Mouse (Mus musculus): ENCODE measurements around the gene Cggbp1.
"Not testable (repeated sequence)": the region's sequence is repeated elsewhere in the genome, so short reads cannot be mapped to it uniquely, and the experiment has no call there.

Gene Cggbp1

DNA sequence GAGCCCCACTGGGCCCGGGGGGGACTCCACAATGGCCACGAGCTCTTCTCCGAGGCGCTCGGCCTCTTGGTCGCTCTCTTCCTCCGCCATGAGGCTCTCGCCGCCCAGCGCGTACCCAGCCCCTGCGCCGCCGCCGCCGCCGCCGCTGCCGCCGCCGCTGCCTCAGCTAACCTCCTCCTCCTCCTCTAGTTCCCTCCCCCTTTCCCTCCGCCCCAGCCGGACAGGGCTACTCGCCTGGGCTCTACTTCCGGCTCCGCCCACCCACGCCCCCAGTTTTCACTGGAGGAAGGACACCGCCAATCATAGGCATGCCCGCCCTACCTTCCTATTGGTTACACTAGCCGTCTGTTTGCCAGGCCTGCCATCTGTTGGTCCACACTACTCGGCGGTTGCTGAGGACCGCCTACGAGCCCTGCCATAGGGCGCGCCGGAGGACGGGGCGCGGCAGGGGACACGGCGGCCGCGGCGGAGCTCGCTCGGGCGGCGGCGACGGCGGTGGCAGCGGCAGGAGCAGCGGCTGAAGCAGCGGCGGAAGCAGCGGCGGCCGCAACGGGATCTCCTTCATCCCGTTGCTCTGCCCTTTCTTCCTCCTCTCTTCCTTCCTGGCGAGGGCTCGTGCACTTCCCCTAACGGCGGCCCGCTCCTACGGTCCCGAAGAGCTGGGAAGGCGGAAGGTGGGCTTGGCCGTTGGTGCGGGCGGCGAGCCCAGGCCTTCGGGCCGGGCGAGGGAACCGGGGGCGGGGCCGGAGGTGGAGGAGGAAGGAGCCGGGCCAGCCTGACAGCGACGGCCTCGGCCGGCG lies at the start of gene Cggbp1, which contains the start of gene Zfp654:
Cggbp1 (plus strand) TSS at position 434 of the 800 bp plus-strand sequence.
Zfp654 (minus strand) TSS at position 90 of the 800 bp plus-strand sequence.
- peak; percentile 100 for DNase-seq

DNA sequence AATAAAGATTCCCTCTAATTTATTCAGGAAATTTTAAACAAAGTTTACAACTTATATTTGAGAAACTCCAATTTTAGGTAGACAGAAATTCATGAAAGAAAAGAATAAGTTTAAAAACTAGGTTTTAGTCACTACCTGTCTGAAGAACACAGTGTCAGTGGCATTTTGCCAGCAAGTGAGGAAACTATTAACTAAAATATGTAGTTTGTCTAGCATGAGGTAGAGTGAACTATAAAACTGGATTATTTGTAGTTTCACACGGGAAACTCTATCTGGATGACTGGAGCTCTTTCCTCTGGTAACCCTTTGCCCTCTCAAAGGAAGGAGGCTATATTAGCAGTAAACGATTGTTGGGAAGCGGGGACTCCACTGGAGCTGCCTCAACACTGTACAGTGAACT lies 48.8 kb upstream of the Cggbp1 start:
- DNase-seq: no peak

- no peak for DNase-seq
These were observed 34.6 kb upstream of the Cggbp1 start for GRCm38 (mm10) chr16:64817094-64817765.

DNA sequence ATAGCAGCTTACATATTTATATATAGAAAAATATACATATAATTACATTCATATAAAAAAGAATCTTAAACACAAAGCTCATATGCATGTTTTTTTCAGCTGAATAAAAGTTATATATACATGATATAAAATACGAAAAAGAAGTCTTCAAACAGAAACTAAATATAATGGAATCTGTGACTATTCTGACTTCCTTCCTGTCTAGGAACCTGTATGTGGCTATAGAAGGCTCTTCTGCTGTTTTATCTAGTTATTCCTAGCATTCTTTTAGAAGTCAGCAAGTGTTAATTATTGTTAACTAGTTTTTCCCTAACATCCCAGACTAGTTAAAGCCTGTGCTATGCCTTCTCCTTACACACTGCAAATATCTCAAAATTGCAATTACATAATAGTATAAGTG lies 27.9 kb upstream of the Cggbp1 start:
- no peak for DNase-seq

DNA sequence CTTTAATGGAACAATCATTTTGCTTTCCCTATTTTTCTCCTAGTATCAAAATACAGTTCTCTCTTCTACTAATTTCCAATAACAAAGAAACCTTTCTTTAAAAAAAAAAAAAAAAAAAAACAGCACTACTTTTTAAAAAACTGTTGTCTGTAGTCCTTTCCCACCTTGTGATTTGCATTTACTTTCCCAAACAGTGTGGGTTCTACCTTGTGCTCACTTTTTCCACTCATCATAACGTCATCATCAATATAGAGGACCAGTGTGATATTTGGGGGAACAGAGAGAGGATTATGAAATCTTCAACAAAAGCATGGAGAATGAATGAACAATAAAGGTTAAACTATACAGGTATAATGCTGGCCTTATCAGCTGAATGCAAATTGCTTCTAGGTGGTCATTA lies 27.3 kb upstream of the Cggbp1 start:
- DNase-seq: no peak

DNA sequence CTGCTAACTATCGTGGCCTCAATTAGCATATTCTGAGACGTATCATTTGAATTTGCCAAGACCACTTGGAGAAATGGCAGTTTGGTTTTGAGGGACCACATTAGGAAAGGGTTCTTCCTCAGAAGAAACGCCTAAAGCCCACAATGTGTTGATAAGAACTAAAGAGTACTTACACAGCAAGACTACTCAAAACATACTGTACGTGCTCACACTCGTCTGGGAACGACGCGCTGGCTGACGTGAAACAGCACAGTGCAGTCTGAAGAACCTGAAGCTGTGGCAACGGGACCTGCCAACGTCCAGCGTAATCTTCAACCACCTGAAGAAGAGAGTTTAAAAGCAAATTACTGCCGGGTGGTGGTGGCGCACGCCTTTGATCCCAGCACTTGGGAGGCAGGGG lies 21.5 kb upstream of the Cggbp1 start:
- DNase-seq: no peak

GRCm38 (mm10) chr16:64835996-64836545 lies 15.7 kb upstream of the Cggbp1 start:
- no peak for DNase-seq

- no peak for DNase-seq
These were observed 15.1 kb upstream of the Cggbp1 start for GRCm38 (mm10) chr16:64836709-64837108.

DNA sequence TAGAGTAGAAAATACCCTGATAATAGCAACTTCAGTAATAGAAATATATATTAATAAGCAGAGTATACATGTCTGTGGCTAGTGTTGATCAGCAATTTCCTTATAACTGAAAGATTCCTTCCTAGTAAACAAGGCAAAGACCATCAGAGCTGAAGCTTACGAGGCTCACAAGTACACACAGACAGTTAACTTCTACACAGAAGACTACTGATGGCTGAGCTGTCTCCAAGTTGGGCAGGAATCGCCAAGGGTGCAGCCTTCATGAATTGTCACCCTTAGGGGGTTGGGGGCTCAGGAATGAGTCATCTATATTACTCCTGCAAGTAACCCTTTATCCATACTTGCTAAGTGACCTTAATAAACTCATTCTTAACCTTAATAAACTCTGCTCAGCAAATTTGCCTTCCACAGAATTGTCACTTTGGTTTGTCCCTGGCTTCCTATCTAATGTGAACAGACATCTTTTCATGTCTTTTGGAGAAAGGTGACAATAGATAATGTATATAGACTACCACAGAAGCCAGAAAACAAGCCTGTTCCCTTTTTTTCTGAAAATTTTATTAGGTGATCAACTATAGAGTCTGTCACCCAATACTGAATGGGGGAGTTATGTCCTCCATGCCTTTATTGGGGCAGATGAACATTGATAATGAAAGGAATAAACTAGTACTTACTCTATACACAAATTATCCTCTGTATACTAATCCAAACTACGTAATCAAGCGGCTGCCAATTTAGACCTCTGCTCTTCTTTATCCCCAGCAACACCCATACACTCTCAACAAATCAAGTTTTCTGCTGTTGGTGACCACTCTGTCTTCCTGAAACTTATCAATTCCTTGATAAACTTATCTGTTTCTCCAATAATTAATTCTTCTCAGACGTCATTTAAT lies 10.1 kb upstream of the Cggbp1 start:
- no peak for DNase-seq

- DNase-seq: no peak
These were observed 9.4 kb upstream of the Cggbp1 start for GRCm38 (mm10) chr16:64842374-64842729.

GRCm38 (mm10) chr16:64845947-64846346 lies 5.8 kb upstream of the Cggbp1 start:
- DNase-seq: peak; percentile 32

GRCm38 (mm10) chr16:64850287-64851084 lies 1.3 kb upstream of the Cggbp1 start:
- peak; percentile 44 for DNase-seq

DNA sequence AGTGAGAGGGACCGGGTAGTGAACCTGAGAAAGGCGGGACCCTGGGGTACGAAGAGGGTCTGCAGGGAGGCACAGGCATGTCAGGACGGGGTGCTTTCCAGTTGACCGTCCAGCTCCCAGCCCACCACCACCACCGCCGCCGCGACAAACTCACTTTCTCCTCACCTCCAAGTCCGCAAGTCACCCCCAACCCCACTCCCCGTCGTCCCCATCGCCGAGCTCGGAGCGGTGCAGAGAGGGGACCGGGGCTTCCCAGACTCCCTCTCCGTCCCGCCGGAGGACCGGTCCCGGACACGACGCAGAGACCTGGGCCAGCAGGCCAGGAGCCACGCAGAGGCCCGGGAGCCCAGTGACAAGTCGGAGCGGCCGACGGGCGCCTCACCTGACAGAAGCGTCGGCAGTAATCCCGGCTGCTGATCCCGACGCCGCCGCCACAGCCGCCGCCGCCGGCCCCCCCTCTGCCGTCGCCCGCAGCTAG lies 672 bp upstream of the Cggbp1 start:
- DNase-seq: no peak

- peak; percentile 56 for DNase-seq
These were observed 660 bp downstream of the Cggbp1 start for GRCm38 (mm10) chr16:64852441-64852871.

DNA sequence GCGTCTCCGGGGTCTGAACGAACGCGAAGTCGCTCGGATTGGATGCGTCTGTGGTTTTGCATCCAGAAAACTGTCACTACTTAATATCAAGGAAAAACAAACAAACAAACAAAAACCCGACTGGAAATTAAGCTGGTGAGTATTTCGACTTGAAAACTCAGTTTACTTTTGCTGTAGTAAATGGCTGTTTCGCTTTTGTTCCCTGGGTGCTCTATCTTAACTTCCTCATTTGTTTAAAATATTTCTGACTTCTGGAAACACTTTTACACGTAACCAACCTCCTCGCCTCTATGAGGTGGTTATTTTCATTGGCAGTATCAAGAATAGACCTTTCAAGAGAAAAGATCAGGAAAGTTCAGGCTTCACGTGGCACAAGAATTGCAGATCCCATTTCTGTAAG lies 1.1 kb downstream of the Cggbp1 start:
- no peak for DNase-seq

GRCm38 (mm10) chr16:64856946-64857345 lies 5.2 kb downstream of the Cggbp1 start:
- DNase-seq: no peak

DNA sequence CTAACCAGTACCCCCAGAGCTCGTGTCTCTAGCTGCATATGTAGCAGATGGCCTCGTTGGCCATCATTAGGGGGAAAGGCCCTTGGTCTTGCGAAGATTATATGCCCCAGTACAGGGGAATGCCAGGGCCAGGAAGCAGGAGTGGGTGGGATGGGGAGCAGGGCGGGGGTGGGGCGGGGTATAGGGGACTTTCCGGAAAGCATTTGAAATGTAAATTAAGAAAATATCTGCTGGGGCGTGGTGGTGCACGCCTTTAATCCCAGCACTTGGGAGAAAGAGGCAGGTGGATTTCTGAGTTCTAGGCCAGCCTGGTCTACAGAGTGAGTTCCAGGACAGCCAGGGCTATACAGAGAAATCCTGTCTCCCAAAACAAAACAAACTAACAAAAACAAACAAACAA lies 14.0 kb downstream of the Cggbp1 start:
- DNase-seq: not testable (repeated sequence)

DNA sequence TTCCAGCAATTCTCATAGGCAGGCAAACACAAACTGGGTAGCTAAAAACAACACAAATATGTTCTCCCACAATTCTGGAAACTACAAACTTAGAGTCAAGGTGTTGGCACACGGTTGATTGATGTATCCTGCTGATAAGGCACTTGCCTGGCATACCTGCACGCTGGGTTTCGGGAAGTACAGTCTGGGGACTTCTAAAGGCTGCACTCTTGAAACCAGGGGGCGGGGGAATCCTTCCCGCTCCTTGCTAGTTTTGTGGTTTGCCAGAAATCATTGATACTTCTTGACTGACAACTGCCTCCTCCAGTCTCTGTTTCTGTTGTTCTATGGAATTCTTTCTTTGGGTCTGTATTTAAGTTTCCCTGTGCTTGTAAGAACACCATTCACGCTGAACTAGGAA lies 16.8 kb downstream of the Cggbp1 start:
- no peak for DNase-seq

DNA sequence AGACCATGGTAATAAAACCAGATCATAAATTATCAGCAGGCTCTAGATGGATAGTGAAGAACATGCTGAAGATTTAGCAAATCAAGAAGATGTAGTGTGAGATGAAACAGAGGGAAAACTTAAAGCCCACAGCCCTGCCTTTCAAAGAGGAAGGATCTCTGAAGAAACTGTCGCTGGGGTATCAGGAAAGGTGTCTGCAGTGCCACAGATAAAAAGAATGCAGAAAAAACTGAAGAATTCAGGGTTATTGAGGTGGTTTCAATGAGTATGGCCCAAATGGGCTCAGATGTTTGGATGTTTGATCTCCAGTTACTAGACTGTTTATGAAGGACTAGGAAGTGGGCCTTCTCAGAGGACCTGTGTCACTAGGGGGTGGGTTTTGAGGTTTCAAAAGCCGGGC lies 17.8 kb downstream of the Cggbp1 start:
- no peak for DNase-seq

DNA sequence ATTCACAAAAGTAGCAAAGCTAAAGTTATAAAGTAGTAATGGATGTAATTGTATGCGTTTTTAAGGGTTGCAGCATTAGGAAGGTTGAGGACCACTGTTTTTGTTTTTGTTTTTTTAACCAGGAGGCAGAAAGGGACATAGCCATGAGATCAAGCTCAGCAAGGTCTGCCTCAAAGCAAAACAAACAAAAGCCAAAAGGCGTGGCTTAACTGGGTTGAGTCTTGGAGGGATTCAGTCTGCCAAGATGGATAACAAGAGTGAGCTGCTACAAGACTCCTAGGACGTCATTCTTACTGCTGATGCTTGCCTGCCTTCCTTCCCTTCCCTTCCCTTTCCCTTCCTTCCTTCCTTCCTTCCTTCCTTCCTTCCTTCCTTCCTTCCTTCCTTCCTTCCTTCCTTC lies 20.5 kb downstream of the Cggbp1 start:
- DNase-seq: no peak

- no peak for DNase-seq
These were observed 21.0 kb downstream of the Cggbp1 start for GRCm38 (mm10) chr16:64872841-64873240.
